Mouse (Mus musculus) thymus, postnatal 25 days (tissue): Measurements from ENCODE around the gene Gpsm3.

Experiments used
- DNase-seq: peaks from one replicate; pipeline ENCODE4 v3.0.0; 2022

The Gpsm3 gene

GRCm38 (mm10) chr17:34631647-34632046, 42.0 kb downstream of the Gpsm3 start:
- DNase-seq, result peak; percentile 38

GRCm38 (mm10) chr17:34632261-34632691, 42.7 kb downstream of the Gpsm3 start:
- DNase-seq, result peak; percentile 89

- no peak for DNase-seq
Measured at GRCm38 (mm10) chr17:34635671-34636070, 46.1 kb downstream of the Gpsm3 start.

GRCm38 (mm10) chr17:34637459-34637858, 47.9 kb downstream of the Gpsm3 start:
- no peak for DNase-seq

GRCm38 (mm10) chr17:34639461-34640255, 50.1 kb downstream of the Gpsm3 start:
- no peak for DNase-seq

GRCm38 (mm10) chr17:34640778-34641601, 51.4 kb downstream of the Gpsm3 start:
- no peak for DNase-seq
